Mouse (Mus musculus) megakaryocyte, embryonic 14.5 days (primary cell): ENCODE measurements around the gene Lcn5. TPM values are rescaled to one million over a fixed set of nuclear protein-coding genes. Genes with fewer than 3 reads are reported as not detected.
"Not testable (repeated sequence)": the region's sequence is repeated elsewhere in the genome, so short reads cannot be mapped to it uniquely, and the experiment has no call there.

Experiments
- H3K27me3 ChIP-seq: replicated peaks from 2 replicates; pipeline ENCODE3; 2012; ENCODE audit warnings: inconsistent platforms
- H3K36me3 ChIP-seq: replicated peaks from 2 replicates; pipeline ENCODE3; 2012; ENCODE audit warnings: low read length, inconsistent platforms, mixed read lengths
- H3K4me1 ChIP-seq: 2 replicates; pipeline ENCODE4 v1.6.1; 2012; ENCODE audit warnings: inconsistent platforms
- H3K4me3 ChIP-seq: replicated peaks from 2 replicates; pipeline ENCODE3; 2012; ENCODE audit warnings: moderate library complexity, mild to moderate bottlenecking, inconsistent platforms
- H3K9me3 ChIP-seq: 2 replicates; pipeline ENCODE4 v1.6.1; 2012; ENCODE audit warnings: inconsistent platforms
- FLI1 ChIP-seq: IDR thresholded peaks from 2 replicates; pipeline ENCODE4 v1.6.1; 2012; ENCODE audit warnings: low read length, inconsistent platforms, mixed read lengths
- GATA1 ChIP-seq: IDR thresholded peaks from 3 replicates; pipeline ENCODE4 v1.6.1; 2012; ENCODE audit warnings: mixed read lengths, low read length, inconsistent platforms, borderline replicate concordance
- polyA plus RNA-seq: library from polyadenylated mRNA; stranded (reverse); fragments of >175 nt; gene quantifications from 2 replicates; pipeline ENCODE4 v1.2.3, GENCODE M21; 2012; ENCODE audit warnings: low replicate concordance; ENCODE audit not compliant: insufficient read depth

Gene Lcn5
- polyA plus RNA-seq, 1 experiment: not detected

GRCm38 (mm10) chr2:25664125-25664524 lies 6.4 kb downstream of the Lcn5 start:
- H3K4me3 ChIP-seq: no peak overlapping the region
- no peaks in the 10 kb centered on the region for H3K9me3 ChIP-seq
- H3K4me1 ChIP-seq: no peaks in the 10 kb centered on the region
- H3K27me3 ChIP-seq: peaks cover 50% of the 10 kb centered on the region
- H3K36me3 ChIP-seq: no peaks in the 10 kb centered on the region
- no peak for TF ChIP-seq GATA1
- no peak for TF ChIP-seq FLI1

GRCm38 (mm10) chr2:25666516-25666915 lies 8.8 kb downstream of the Lcn5 start:
- Histone ChIP-seq H3K9me3 (0 out of 2 replicates have a peak, but pooled peaks cover 3% of the 10 kb centered on the region), H3K27me3 (peaks cover 46% of the 10 kb centered on the region), H3K36me3 (no peaks in the 10 kb centered on the region), H3K4me1 (no peaks in the 10 kb centered on the region), H3K4me3 (no peak overlapping the region)
- TF ChIP-seq FLI1 (no peak), GATA1 (no peak)

- TF ChIP-seq GATA1 (no peak), FLI1 (no peak)
- Histone ChIP-seq H3K36me3 (no peaks in the 10 kb centered on the region), H3K4me1 (no peaks in the 10 kb centered on the region), H3K27me3 (peaks cover 55% of the 10 kb centered on the region), H3K9me3 (no peaks in the 10 kb centered on the region), H3K4me3 (no peak within 1 kb of the TSS)
Observed at GRCm38 (mm10) chr2:25676486-25676885, 18.7 kb downstream of the Lcn5 start, which contains the start of gene Lcn6. Lcn6 (plus strand) TSS chr2:25676786.

GRCm38 (mm10) chr2:25679559-25679958 lies 21.8 kb downstream of the Lcn5 start:
- no peaks in the 10 kb centered on the region for H3K9me3 ChIP-seq
- TF ChIP-seq FLI1 (no peak), GATA1 (no peak)
- no peak overlapping the region for H3K4me3 ChIP-seq
- no peaks in the 10 kb centered on the region for H3K36me3 ChIP-seq
- peaks cover 84% of the 10 kb centered on the region for H3K27me3 ChIP-seq
- H3K4me1 ChIP-seq: no peaks in the 10 kb centered on the region

- Histone ChIP-seq H3K36me3 (no peaks in the 10 kb centered on the region), H3K27me3 (peaks cover 79% of the 10 kb centered on the region), H3K9me3 (no peaks in the 10 kb centered on the region), H3K4me3 (no peak within 1 kb of the TSS), H3K4me1 (no peaks in the 10 kb centered on the region)
- no peak for TF ChIP-seq GATA1
- no peak for TF ChIP-seq FLI1
Observed at GRCm38 (mm10) chr2:25682426-25682825, 24.7 kb downstream of the Lcn5 start, which contains the start of gene Lcn10. Lcn10 (plus strand) TSS chr2:25682726.

- TF ChIP-seq FLI1 (no peak), GATA1 (no peak)
- H3K36me3 ChIP-seq: no peaks in the 10 kb centered on the region
- no peak overlapping the region for H3K4me3 ChIP-seq
- H3K9me3 ChIP-seq: no peaks in the 10 kb centered on the region
- H3K4me1 ChIP-seq: no peaks in the 10 kb centered on the region
- peaks cover 45% of the 10 kb centered on the region for H3K27me3 ChIP-seq
Observed at GRCm38 (mm10) chr2:25686941-25687340, 29.2 kb downstream of the Lcn5 start.

GRCm38 (mm10) chr2:25694605-25695004 lies 36.9 kb downstream of the Lcn5 start:
- Histone ChIP-seq H3K9me3 (no peaks in the 10 kb centered on the region), H3K4me3 (no peak overlapping the region), H3K27me3 (peaks cover 42% of the 10 kb centered on the region), H3K4me1 (no peaks in the 10 kb centered on the region), H3K36me3 (no peaks in the 10 kb centered on the region)
- TF ChIP-seq GATA1 (no peak), FLI1 (no peak)

DNA sequence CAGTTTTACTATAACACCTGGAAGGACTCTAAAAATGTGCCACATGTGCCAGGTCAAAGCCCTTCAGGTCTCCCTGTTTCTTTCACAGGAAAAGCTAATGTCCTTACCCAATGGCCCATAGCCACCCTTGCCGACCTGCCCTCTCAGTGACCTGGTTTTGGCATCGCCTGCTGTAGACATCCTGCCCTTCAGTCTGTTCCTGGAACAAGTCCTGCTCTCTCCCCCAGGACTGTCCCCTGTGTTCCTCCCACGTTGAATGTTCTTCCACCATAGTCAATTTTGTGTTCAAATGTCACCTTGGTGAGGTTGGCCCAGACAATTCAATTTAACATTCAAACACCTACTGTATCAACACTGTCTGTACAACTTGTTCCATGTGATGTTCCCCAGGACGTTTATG lies 39.2 kb downstream of the Lcn5 start:
- TF ChIP-seq GATA1 (no peak), FLI1 (no peak)
- Histone ChIP-seq H3K9me3 (no peaks in the 10 kb centered on the region), H3K4me3 (no peak overlapping the region), H3K4me1 (peaks cover 8% of the 10 kb centered on the region), H3K27me3 (peaks cover 54% of the 10 kb centered on the region), H3K36me3 (no peaks in the 10 kb centered on the region)

- Histone ChIP-seq H3K9me3 (no peaks in the 10 kb centered on the region), H3K4me3 (no peak overlapping the region), H3K36me3 (no peaks in the 10 kb centered on the region), H3K27me3 (peaks cover 63% of the 10 kb centered on the region), H3K4me1 (peaks cover 24% of the 10 kb centered on the region)
- no peak for TF ChIP-seq GATA1
- TF ChIP-seq FLI1: no peak
Observed at GRCm38 (mm10) chr2:25698696-25699095, 40.9 kb downstream of the Lcn5 start.

- H3K9me3 ChIP-seq, H3K36me3 ChIP-seq, H3K4me3 ChIP-seq: not testable (repeated sequence)
- H3K27me3 ChIP-seq: peaks cover 68% of the 10 kb centered on the region
- H3K4me1 ChIP-seq: peaks cover 24% of the 10 kb centered on the region
Observed at GRCm38 (mm10) chr2:25699743-25700142, 42.0 kb downstream of the Lcn5 start, which contains the start of gene Obp2a. Obp2a (plus strand) TSS chr2:25700043.

DNA sequence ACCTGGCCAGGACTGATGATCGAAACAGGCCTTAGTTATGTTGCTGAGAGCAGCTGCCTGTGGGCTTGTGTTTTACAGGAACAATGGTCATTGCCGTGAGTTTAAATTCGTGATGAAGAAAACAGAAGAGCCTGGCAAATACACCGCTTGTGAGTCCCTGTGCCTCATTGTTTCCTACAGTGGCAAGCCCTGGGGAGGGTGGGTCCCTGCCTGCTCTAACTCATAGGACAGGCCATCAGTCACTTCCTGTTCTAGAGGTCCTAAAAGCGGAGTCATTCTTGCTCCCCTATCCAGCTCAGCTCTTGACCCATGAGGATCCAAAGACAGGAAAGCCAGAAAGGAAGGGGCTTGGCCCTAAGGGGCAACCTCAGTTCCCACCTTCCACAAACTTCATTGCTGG lies 43.2 kb downstream of the Lcn5 start:
- Histone ChIP-seq H3K36me3 (no peaks in the 10 kb centered on the region), H3K27me3 (peaks cover 68% of the 10 kb centered on the region), H3K9me3 (no peaks in the 10 kb centered on the region), H3K4me3 (no peak overlapping the region), H3K4me1 (peaks cover 24% of the 10 kb centered on the region)
- TF ChIP-seq FLI1 (no peak), GATA1 (no peak)
